Mouse (Mus musculus): ENCODE data around the gene Snx8. TPM values are rescaled to one million over a fixed set of nuclear protein-coding genes. Genes with fewer than 3 reads are reported as not detected.
A peak's percentile ranks its signal among the peaks of the same experiment; 100 is the strongest.

Gene Snx8
- total RNA-seq, 2 experiments from 2014 or later: 15.7 to 18.8 TPM

DNA sequence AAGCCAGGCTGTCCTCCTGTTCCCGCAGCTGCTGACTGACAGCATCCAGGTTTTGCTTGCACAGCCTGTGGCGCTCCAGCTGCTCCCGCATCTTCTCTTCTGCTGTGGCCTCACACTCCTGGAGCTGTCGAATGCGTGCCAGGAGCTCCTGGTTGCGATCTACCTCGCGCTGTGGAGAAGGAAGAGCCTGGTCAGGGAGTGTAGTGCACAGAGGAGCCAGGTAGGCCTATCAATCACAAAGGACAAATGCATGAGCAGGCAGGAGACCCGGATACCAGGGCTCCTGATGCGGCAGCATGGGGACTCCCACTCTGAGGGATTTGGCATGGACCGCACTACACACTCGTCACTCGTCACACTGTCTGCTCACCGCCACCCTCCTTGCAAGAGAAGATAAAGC is 81.5 kb downstream of the Snx8 start:
- DNase-seq (ENCODE audit: low spot score in 2 of 2): no peak

GRCm38 (mm10) chr5:140306016-140306415 is 83.0 kb downstream of the Snx8 start:
- no peak for DNase-seq (ENCODE audit: low spot score in 2 of 2)
- intact Hi-C loops (cut with DNase I): no loop called here

More for the DNA sequence above, 81.5 kb downstream of the Snx8 start:
- intact Hi-C loops (cut with DNase I): no loop called here

- intact Hi-C loops (cut with DNase I): no loop called here
Observed at GRCm38 (mm10) chr5:140298291-140298690, 90.8 kb downstream of the Snx8 start.

GRCm38 (mm10) chr5:140292152-140292551 is 96.9 kb downstream of the Snx8 start:
- DNase-seq (ENCODE audit: low spot score in 2 of 2): peak; percentile 76 to 78
- intact Hi-C loops (cut with DNase I): loop anchor here (5.0 kb wide), 1 partner anchor 95 kb away; no protein-coding TSS in a partner anchor

More at GRCm38 (mm10) chr5:140298291-140298690, 90.8 kb downstream of the Snx8 start:
- no peak for DNase-seq (ENCODE audit: low spot score in 2 of 2)

Small RNA genes within 50 kb of the gene (microRNA-seq; reads per million reads assigned to microRNA genes)
- gene Mir7038: 1.3 to 3.0 reads per million in 2 experiments

Other genes starting within 250 kb of the Snx8 start
- 10 to 100 TPM; 18.9 to 19.4 TPM for gene Mad1l1, start 67.7 kb downstream of the Snx8 start, total RNA-seq (2021)
- gene Nudt1, start 67.6 kb downstream of the Snx8 start, total RNA-seq (2021): 1 to 10 TPM; 5.9 to 7.2 TPM
- 10 to 100 TPM in 1 of 2 experiments, 1 to 10 TPM in 1; 9.7 to 11.2 TPM for gene Mrm2, start 57.4 kb downstream of the Snx8 start, total RNA-seq (2021)
- gene Eif3b, start 30.1 kb upstream of the Snx8 start, total RNA-seq (2021): 100 to 1,000 TPM; 108 to 109 TPM
- gene Gm4869, start 56.4 kb upstream of the Snx8 start, total RNA-seq (2021): not detected
- 10 to 100 TPM; 19.7 to 19.8 TPM for gene Chst12, start 116.3 kb upstream of the Snx8 start, total RNA-seq (2021)
- gene Grifin, start 175.8 kb upstream of the Snx8 start, total RNA-seq (2021): not detected
- gene Lfng, start 218.1 kb upstream of the Snx8 start, total RNA-seq (2021): 10 to 100 TPM; 18.8 to 28.4 TPM

Measured in left cerebral cortex, postnatal 14 days (tissue).